Mouse (Mus musculus) spleen, adult 2 months (tissue): ENCODE data around the gene Necab3.

Experiments used
- CTCF ChIP-seq: fragments of 200-500 bp; IDR thresholded peaks from 2 replicates; pipeline ENCODE4 v1.5.1; 2011; ENCODE audit warnings: mild to moderate bottlenecking, inconsistent platforms; ENCODE audit not compliant: insufficient read depth, insufficient read length, insufficient replicate concordance; ENCODE audit errors: extremely low read depth
- POLR2A ChIP-seq: fragments of 200-500 bp; IDR thresholded peaks from 2 replicates; pipeline ENCODE4 v1.6.1; 2011; ENCODE audit warnings: low read depth, low read length, inconsistent platforms

GRCm38 (mm10) chr2:154546711-154547110 lies 12.0 kb downstream of the Necab3 start, which contains the start of gene 1700003F12Rik:
- TF ChIP-seq CTCF (no peak), POLR2A (no peak)
